Mouse (Mus musculus): ENCODE results near the gene Mustn1.

Gene Mustn1

DNA sequence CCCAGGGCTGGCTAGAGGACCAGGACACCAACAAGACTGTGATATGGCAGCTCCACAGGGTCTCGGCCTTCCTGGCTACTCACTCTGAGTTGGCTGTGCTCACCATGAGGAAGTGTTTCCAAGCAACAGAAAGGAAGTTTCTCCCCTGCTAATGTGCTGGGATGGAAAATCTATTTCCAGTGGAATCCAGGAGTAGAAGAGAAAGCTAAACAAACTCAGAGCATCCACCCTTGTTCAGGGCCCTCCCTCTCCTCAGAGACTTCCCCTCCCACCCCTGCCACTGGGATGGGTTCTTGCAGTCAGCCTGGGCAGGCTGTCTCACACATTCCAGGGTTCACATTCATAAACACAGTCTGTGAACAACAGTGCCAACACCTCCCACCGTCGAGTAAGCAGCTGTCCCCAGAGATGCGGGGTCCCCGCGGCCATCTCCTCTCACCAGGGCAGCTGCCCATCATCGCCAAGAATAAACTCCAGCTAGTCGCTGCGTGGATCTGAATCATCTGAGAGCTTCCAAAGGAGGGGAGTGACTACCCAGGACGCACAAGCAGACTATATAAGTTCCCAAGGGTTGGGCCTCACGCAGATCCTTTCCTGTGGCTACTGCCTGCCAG, at the start of gene Mustn1:
Mustn1 (plus strand) TSS at position 243 of the 614 bp plus-strand sequence.
- no peak for DNase-seq (ENCODE audit: low spot score)

DNA sequence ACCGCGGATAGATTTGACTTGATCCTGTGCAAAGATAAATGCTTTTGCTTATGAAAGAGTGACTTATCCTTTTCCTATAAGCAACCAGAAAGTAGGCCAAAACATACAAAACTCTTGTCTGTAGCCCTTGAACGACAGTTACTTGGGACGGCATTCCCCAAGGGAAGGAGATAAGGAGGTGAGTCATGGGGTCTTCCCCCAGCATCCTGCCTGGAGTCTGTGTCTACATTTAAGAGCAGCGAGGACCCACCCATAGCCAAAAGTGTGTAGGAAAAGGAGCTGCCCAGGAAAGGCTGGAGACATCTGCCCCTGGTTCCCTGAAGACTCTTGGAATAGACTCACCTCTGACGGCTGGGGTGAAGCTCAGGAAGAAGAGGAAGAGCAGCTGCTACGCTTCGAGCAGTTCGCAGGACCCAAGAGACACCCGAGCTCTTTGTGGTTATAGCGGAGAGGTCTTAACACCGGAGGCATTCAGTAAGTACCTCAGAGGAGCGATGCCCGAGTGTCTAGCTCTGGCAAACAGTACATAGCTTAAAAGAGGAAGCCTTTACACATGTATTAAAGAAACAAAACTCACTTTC, 41.5 kb upstream of the Mustn1 start:
- no peak for DNase-seq (ENCODE audit: low spot score)

DNA sequence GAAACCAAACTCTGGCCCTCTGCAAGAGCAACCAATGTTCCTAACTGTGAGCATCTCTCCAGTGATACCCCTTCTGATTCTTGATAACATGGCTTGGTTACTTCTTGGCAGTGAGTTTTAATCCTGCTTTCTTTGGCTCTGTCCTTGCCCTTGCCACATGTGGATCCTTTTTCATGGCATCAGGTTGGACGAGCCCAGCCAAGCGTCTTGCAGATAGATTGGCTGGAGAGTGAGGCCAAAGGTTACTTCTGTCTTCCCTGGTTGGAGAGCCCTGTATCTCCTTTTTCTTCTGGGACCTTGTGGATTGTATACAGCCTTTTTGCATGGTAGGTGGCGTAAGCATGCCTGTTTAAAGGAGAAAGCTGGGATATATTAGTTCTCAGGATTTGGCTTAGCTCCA, 35.3 kb upstream of the Mustn1 start:
- DNase-seq (ENCODE audit: low spot score) = no peak

DNA sequence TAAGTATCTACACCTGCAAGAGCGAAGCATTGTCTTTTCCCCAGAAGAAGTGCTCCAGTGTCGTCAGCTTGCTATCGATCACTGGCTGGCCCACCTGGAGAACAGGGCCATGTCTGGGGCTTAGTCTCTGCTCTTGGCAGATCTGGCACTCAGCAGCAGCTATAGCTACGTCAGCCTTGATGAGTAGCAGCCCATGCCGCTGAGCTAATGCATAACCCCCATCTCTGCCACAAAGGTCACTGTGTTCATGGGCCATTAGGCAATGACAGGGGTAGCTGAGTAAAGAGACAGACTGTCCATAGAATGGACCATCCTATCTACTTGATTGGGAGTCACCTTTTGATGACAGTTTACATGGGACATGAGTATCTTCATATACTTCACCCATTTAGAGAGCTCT, 28.5 kb upstream of the Mustn1 start:
- no peak for DNase-seq (ENCODE audit: low spot score)

DNA sequence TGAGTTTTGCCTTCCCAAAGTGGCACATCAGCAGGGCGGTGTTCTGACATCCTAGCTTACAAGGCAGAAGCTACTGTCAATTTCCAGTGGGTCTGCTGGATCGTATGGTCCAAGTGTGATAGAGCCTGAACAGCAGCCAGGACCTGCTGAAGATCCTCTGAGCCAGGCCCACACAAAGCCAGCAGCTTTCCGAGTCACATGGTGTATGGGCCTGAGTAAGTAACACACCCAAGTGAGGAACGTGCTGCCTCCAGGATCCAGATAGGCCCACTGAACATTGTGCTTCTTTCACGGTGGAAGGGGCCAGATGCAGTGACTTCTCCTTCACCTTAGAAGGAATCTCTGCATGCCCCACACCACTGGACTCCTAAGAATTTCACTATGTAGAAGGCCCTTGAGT, 26.7 kb upstream of the Mustn1 start:
- DNase-seq (ENCODE audit: low spot score) = no peak

DNA sequence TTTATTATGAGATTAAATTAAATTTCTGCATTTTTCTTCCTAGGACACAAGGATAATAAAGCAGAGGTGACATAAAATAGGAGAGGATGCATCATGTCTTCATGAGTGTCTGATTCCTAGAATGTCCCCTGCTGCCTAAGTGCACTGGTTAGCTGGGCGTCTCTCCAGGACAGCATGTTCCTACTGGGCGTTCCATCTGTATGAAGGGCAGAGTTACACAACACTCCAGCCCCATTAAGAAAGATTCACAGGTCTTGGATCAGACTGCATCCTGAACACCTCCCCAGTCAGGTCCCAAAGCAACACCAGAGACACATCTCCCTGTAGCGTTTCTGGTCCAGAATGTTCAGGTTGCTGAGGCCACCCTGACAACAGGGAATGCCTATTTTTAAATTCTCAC, 23.7 kb upstream of the Mustn1 start:
- DNase-seq (ENCODE audit: low spot score) = no peak

DNA sequence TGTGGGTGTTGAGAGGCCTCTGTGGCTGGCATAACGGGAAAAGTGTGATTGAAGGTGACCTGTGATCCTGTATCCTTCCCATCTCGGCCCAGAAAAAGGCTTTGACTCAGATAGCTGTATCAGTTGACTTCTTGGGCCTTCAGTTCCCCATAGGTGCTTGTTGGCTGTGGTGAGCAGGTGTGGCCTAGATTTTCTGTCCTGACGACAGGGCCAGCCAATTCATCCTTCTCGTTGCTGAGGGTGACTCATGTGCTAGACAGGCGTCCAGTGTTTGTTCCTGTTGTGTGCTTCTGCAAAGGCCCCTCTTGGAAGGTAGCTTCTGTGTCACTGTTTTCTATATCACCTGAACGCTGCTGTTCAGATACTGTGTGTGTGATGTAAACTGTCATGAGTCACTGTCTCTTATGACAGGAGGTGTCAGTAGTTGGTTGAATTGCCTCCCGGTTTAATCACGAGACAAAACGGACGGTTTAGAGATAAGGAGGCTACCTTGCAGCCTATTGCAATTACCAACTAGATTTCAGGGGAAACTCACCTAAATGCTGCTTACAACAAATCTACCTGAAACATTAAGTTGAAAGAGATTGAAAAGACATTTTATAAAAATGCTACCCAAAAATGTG, 22.0 kb upstream of the Mustn1 start:
- no peak for DNase-seq (ENCODE audit: low spot score)

DNA sequence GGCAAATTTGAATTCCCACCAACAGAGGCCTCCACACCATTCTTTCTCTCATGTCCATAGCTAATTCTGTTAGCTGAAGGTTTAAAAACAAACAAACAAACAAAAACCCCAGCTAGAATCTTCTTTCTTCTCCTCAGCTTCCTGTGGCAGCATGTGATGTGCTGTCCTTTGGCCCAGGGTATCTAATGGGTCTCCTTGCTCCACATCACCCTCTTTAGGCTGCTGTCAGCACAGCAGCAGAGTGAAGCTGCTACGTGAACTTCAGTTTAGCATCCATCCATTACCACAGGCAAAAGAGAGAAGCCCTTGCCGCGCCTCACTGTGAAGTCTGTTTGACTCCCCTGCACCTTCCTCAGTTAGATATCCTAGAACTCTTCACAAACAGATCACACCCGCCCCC, 21.0 kb upstream of the Mustn1 start:
- DNase-seq (ENCODE audit: low spot score) = no peak

DNA sequence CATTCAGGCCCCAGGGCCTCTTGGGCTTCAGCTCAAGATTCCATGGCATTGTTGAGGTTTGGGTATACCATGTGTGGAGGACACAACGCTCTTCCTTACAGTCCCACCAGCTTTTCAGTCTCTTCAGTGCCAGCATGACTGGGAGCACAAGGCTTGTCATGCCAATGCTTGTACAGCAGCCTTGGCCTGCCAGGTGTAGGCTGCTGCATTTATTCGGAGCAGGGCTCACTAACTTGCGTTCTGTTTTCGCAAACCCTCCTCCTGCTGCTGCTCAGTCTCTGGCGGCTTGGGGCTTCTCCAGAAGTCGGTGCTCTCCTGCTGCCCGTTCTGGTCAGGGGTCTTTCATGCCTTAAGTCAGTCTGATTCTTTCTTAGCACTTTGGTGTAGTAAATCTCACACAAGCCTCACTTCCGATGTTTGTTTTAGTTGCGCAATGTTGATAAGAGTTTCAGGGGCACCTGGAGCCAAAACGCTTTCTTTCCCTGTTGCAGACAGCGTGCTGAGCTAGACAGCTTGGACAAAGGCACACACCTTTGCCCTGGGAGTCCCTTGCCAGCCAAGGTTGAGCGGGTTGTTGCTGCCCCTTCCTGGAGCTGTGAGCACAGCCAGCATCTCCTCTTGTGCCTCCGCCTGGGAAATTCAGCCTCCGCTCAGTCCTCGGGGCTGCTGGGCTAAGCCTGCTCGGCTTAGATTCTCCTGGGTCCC, 17.4 kb upstream of the Mustn1 start:
- DNase-seq (ENCODE audit: low spot score) = no peak

DNA sequence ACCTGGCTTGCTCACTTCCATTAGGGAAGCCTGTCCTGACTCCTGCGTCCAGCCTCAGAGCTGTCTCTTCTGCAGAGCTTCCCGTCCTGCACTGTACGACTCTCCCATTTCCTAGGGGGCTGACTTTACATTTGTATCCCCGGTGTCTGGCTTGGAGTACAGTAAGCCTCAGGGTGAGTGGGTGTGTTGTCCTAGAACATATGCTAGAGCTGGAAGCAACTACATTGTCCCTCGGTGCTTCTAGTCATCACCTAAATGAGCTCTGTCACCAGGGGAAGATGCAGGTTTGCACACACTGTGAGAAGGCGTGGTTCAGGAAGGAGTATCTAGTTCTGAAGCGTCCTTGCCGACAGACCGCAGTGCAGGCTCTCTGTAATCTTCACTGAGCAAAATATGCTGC, 16.6 kb upstream of the Mustn1 start:
- no peak for DNase-seq (ENCODE audit: low spot score)

DNA sequence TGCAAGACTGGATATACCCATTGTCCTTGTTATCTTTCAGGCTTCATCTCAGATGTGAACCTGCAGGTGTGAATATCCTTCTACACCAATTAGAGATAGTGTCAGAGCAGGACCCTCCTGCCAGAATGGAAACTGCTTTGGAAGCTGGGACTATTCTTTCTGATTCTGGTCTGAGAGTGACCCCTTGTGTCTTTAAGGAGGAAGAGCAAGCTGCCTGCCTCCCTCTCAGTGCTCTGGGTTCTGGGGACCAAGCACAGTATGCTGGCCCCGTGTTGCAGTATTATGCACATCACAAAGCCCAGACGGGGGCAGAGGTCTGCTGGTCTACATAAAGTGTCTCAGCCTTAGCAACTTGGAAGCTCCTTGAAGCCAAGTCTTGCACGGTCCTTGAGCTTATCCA, 13.7 kb upstream of the Mustn1 start:
- no peak for DNase-seq (ENCODE audit: low spot score)

DNA sequence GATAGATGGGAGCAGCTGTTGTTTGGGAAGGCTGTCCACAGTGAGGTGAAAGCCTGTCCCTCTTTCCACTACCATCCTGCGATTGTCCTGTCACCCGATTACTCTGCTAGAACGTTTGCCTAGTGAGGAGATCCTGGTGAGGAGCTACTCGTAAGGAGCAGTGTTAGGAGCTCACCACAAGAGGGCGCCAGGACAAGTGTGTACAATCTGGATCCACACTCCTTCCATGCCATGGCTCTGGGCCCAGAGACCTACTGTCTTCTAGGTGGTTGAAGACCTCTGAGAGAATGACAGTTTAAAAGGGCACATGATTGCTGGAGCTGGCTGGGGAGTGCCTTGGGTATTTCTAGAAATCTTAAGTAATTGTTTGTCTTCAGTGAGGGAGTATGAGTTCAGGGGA, 12.0 kb upstream of the Mustn1 start:
- peak; percentile 46 for DNase-seq (ENCODE audit: low spot score)

DNA sequence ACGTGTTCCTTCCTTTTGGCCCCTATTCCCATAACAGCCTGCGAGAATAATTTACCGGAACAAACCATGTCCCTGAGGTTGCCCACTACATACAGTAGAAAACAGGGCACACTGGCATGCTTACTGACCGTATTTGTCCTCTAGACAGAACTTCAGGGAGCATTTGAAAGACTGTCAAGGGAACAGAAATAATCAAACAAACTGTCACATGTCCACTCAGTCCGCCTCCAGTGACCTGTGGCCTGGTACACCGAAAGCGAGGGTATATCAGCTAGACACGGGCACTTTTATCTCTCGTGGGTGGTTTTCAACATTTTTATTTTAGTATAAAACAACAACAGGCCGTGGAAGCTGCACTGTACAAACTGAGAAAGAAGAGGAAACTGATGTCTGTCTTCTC, 10.2 kb upstream of the Mustn1 start:
- no peak for DNase-seq (ENCODE audit: low spot score)

DNA sequence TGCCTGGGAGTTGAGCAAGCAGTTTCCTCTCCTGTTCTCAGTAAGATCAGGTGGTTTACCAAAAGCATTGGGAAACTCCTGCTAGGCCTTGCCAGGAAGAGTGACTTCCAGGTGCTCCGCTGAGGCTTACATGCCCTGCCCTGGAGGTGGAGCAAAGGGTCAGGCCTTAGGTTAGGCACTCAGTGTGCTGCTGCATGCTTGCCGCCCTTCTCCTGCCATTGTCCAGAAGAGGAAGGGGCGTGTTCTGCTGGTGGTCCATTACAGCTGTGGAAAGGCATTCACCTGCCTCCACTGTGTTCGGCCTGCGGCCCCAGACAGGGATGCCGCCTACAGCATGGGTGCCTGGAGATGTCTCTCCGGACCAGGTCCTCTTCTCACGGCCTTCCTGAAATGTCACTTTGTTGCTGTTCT, 9.6 kb upstream of the Mustn1 start:
- no peak for DNase-seq (ENCODE audit: low spot score)

DNA sequence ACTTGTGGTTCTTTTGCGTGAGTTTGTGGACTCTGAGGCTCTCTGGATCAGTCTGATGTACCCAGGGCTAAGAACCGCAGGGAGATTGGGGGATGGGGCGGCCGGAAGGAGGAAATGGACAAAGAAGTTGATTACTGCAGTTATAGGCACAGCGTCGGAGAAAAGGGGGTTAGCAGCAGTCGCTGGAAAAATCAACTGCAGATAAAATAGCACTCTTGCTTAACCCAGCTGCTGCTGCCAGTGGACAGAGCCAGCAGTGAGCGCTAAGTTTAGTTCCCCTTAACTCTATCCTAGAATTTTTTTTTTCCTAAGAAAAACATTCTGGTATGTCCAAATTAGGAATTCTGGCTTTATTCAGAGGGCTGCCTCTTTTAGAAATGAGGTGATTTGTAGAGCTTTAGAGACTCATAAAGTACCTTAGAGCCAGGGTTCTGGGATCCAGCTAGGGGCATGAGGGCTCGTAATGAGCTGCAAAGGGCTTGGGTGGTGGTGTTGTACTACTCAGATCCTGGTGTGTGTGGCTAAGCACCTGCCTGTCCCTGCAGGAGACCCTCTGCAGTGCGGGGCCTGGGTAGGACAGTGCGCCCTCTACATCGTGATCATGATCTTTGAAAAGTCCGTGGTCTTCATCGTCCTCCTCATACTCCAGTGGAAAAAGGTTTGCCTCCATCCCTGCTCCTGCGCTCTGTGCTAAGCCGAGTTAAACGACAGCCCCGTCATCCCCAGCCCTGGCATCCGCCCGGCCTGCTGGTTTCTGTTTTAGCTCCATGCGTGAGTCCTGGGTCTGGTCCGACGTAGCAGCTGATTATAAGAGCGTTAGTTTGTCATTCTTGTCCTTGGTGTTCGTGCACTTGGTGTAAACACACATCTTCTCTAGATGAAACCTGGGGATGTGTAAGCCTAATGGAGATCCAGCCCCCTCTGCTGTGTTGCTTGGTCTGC, 8.5 kb upstream of the Mustn1 start:
- DNase-seq (ENCODE audit: low spot score) = no peak

DNA sequence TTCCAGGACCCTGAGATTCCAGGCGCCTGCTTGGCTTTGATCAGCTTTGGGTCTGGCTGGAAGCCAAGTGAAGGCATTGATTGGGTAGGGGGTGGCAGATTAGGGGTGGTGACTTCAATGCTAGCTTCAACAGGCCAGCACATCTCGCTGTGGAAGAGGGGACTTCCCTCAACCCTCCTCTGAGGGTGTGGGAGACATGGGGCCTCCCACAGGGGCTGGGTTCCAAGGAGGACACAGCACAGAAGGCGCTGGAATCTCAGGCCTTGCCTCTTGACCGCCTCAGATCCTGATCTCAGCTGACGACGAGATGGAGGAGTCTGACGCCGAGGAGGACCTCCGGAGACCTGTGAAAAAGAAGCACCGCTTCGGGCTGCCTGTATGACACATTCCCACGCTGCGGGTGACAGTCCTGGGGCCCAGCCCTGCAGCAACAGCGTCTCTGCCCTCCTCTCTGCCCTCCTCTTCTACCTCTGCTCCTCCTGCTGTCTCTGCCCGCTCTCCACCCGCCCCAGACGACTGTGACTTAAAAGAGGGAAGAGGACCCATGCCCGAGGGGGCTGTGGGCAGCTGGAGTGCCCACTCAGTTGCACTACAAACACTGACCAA, 4.8 kb upstream of the Mustn1 start:
- no peak for DNase-seq (ENCODE audit: low spot score)

DNA sequence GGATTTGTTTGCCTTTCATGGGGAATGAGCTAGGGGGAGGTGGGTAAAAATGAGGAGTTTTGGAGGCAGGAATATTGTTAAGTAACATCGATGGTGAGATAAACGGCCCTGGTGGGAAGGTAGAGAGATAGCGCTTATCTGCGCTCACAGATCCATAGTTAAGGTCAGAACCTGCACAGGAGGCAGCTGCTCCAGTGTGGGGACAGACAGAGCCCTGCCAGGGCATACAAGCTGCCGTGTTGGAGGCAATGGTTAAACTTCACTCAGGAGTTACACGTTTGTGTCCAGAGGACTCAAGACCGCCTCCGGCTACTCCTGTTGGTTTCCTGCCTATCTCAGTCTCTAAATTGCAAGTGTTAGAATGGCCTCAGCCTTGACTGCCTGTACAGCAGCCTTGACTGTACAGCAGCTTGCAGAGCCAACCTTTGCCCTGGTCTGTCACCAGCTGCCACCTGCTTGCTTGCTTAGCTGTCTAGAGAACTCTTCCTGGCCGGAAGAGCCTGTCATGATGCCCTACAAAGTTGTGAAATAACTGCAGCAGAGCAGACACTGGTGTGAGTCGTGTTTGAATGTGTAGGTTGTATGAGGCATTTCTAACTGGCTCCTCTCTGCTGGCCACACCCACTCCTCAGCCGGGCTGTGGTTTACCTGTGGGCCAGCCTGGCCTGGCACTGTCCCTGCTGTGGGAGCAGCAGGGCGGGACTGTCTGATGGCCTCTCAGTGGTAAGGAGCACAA, 3.7 kb upstream of the Mustn1 start:
- DNase-seq (ENCODE audit: low spot score) = no peak

DNA sequence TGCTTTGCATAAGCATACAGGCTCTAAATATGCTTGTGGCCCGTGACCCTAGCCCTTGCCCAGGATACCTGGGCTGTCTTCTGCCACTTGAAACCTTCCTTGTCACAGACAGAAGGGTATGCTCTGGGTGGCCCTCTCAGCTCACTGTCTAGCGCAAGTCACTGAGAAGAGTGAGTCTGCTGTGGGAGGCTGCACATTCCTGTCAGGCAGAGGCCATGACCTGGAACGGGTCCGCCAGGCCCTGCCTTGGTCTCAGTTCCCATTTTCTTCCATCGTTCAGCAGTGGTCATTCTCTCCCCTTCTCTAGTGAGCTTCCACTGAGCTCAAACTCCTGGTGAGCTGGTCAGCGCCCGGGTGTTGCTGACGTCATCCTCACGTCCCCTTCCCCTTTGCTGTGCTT, 3.0 kb upstream of the Mustn1 start:
- no peak for DNase-seq (ENCODE audit: low spot score)

DNA sequence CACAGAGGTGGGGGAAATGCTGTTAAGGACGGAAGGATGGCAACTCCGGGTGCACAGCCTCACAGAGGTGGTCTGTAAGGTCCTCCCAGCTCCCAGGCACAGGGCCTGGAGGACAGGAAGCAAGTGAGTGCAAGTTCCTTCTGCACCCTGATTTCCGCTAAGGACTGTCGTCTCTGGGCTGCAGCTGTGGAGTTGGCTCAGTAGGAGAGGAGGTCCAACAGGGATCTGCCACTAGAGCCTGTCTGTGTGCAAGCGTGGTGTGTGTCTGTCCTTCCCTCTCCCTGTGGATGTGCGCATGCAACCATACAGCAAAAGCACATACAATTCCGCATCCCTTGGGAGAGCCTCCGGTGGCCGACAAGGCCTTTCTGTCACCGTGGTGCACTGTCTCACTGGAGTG, 2.5 kb upstream of the Mustn1 start:
- no peak for DNase-seq (ENCODE audit: low spot score)

DNA sequence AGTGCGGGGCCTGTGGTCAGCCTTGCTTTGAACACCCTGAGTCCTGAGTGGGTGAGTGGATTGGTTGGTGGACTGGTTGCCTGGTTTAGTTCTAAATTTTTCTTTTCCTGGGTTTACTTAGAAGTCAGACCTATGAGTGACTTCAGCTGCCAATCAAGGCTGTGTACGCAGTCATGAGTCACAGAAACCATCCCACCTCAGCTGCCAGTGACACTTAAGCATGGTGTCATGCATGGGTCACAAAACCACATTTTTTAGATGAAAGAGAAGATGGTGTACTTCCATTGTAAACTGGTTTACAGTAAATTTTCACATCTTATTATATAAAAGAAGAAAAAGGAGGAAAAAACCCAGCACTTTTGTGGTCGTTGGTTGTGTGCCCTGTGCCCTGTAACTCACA, 1.2 kb upstream of the Mustn1 start:
- DNase-seq (ENCODE audit: low spot score) = no peak

DNA sequence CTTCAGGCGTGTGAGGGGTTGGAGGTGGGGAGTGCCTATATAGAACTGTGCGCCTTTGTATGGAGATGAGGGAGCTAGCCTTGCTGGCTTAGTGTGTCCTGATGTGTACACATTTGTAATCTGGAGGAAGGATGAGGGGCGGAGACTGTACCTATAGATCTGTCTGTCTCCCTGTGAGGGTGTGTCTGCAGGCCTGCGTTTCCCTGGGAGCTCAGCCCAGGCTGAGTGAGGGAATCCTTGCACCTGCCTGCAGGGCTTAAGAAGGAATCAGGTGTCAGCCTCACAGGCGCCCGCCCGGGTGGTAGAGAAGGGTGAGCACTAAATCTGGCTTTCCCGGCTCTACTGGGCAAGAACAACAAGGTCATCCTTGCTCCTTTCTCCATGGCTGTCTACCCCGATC, 794 bp downstream of the Mustn1 start:
- no peak for DNase-seq (ENCODE audit: low spot score)

Measured in left cerebral cortex, adult 11 months (tissue).